Mouse (Mus musculus) kidney, postnatal 10 days (tissue): ENCODE measurements around the gene Wdr6.

ENCODE experiments used
- DNase-seq: peaks from one replicate; pipeline ENCODE4 v3.0.0; 2021; ENCODE audit warnings: mixed read lengths

Wdr6 gene

DNA sequence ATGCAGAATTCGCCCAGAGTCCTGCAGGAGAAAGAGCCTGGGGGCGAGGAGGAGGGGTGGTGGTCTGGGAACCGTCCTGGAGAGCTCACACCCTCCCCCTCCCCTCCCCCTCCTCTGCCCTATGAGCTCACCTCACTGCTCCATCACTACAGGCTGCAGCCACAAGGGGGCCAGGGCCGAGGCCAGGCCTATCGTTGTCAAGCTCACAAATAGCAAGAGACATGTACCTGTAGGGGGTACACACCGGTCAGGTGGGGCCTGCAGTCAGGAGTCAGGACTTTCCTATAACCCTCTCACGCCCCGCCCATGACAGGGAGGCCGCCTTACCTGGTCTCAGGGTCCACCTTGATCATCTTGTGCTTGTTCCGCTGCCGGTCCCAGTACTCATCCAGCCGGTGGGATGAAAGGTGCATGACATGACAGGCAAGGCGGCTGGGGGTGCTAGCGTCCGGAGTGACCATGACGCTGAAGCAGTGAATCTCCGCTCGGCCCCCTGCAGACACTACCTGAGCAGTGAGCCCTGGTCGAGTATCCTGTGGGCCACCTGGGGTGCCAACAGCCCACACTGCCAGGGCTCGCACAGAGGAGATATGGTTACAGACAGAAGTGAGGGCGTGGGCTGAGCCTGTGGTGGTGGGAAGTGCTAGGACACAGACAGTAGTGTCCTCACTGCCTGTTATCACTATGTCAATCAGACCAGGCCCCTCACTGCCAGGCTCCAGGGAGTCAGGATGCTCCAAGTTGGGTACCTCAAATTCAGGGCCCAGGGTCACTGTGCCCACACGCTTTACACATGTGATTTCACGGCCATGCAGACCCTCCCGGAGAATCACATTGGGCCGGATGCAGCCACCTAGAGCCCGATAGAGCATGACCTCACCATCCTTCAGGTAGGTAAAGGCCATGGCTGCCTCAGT, 4.5 kb downstream of the Wdr6 start:
- peak; percentile 84 for DNase-seq

DNA sequence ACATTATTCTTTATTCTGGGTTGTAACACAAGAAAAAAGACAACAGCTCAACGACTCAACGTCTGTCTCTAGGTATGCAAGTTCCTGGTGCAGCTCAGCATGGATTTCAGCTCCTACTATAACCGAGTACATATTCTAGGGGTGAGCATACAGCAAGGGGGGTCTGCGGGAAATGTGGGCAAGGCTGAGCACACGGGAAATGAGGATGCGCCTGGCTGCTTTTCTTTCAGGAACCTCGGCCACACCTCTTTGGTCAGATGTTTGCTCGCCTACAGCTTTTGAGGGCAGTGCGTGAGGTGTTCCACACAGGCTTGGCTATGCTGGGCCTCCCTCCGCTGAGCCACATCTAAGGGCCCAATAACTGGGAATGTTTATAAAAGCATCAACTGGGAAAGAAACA, 6.2 kb downstream of the Wdr6 start:
- no peak for DNase-seq

- DNase-seq: no peak
These were observed 7.1 kb downstream of the Wdr6 start for GRCm38 (mm10) chr9:108571401-108571973.

GRCm38 (mm10) chr9:108570207-108570896, 8.2 kb downstream of the Wdr6 start:
- peak; percentile 93 for DNase-seq

DNA sequence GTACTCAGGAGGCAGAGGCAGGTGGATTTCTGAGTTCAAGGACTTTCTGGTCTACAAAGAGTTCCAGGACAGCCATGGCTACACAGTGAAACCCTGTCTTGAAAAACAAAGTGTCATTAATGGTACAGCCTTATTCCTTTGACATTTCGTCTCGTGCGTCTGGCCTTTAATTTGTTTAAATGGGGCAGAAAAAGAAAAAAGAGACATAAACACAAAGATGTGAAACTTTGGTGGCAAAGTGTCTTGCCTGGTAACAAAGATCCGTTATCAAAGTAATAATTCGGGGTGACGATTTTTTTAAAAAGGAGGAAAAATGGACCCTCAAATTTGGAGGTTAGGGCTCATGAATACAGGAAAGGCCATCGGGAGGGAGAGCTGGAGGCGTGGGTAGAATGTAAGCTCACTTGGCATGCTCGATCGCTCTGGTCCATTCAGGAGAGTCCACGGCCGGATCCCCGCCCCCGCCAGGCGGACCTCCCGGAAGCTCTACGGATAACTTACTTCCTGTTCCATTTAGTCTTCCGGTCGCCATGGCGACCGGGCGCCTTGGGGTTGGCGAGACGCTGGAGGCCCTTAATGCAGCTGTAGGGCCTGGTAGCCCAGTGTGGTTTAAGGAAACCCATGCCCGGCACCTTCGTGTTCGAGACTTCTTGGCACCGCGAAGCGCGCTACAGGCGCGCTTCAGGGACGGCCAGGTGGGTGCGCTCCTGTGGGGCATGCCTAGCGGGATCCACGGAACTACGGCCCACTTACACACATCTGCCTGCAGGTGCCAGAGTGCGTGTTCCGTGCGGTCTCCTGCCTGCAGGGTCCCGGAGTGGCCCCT, 8.9 kb downstream of the Wdr6 start, which contains the start of gene Dalrd3:
Dalrd3 (plus strand) TSS at position 506 of the 826 bp plus-strand sequence.
- DNase-seq: peak; percentile 96

DNA sequence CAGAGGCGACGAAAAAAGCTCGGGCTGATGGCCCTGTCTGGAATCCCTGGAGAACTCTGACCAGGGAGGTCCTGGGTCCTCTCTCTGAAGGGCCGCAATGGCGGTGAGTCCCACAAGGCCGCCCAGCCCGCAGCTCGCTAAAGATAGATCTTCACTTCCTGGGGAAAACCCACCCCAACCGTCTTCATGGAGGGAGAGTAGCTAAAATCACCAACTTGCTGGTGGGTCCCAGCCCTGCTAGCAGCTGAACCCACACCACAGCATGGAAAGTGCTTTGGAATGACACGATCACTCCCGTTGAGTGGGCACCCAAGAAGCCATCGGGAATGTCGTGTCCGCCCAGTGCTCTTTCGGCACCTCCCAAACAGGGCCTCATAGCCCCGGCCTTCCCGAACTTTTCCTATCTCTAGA, 10.0 kb downstream of the Wdr6 start:
- peak; percentile 29 for DNase-seq

- peak; percentile 48 for DNase-seq
These were observed 10.6 kb downstream of the Wdr6 start for GRCm38 (mm10) chr9:108567931-108568419.

DNA sequence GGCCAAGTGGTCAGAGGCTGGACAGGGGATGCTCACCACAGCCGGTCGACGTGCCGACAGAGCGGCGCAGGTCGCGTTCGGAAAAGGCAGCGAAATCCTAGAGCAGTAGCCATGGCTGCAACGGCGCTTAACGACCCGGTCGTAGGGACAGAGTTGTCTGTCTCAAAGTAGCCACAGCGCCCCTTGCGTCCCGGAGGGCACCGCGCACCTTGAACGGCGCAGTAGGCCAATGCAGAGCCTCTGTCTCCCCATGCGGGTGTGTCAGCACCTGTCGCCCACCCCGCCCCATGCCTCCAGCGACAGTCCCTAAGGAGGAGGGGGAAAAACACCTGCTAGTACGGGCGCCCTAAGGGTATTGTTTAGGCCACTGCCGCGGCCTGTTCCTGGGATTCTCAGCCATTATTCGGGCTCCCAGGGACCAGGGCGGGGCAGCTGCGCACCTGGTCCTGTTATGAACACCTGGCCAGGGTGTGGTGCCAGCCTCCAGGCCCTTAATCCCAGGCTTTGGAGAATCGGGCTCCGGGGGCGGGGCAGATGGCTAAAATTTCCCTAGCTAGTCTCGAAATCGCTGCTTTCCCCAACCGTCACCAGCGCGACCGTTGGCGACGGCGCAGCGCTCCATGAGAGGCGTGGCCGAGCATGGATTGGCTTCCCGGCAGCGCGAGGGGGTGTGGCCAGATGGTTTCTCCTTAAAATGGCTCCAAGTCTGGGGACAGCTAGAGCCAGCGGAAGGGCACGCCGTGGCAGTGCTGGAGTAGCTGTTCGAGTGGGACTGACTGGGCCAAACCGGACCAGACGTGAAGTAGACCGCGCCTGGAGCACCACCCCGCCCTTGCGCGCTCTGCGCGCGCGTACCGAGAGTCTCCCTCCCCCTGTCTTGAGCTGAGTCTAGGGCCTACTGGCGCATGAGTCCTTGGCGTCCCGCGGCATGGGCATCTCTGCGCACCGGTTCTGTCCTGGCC, 11.4 kb downstream of the Wdr6 start, which contains the start of gene Ndufaf3:
Ndufaf3 (minus strand) TSS at position 620 of the 962 bp plus-strand sequence.
- peak; percentile 98 for DNase-seq

- DNase-seq: no peak
These were observed 12.4 kb downstream of the Wdr6 start for GRCm38 (mm10) chr9:108565881-108566814.

GRCm38 (mm10) chr9:108564131-108564530, 14.4 kb downstream of the Wdr6 start:
- no peak for DNase-seq

DNA sequence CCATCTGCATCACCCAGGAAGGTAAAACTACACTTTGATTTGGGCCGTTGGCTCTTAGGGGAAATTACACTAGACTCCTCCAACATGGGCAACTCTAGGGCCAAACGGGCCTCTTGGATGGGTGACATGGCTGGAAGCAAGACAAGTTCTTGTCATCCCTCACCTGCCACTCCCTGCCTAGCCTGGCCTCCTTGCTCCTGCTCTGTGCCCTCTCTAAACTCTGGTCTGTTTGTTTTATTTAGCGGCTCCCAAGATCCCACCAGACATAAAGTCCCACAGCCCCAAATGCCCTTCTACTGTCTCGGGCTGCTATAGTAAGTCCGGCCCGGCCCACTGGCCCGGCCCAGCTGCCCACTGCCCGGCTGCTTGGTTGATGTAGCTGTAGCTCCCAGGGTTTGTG, 14.9 kb downstream of the Wdr6 start:
- no peak for DNase-seq

- peak; percentile 98 for DNase-seq
These were observed 18.2 kb downstream of the Wdr6 start, which contains the start of gene Impdh2 for GRCm38 (mm10) chr9:108560227-108560841. Impdh2 (plus strand) TSS chr9:108560286.

GRCm38 (mm10) chr9:108559169-108559568, 19.4 kb downstream of the Wdr6 start:
- DNase-seq: no peak

DNA sequence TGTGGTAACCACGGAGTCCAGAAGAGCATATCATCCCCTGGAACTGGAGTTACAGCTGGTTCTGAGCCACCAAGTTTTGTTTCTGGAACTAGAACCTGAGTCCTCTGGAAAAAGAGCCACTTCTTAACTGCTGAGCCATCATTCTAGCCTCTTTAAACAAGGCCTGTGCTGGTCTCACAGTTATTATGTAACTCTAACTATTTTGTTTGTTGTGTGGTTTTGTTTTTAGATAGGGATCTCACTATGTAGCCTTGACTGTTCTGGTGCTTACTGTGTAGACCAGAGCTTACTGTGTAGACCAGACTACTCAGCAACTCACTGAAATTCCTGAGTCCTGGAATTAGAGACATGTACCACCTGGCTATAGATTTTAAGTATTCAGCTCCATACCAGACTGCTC, 31.7 kb downstream of the Wdr6 start:
- DNase-seq: no peak

DNA sequence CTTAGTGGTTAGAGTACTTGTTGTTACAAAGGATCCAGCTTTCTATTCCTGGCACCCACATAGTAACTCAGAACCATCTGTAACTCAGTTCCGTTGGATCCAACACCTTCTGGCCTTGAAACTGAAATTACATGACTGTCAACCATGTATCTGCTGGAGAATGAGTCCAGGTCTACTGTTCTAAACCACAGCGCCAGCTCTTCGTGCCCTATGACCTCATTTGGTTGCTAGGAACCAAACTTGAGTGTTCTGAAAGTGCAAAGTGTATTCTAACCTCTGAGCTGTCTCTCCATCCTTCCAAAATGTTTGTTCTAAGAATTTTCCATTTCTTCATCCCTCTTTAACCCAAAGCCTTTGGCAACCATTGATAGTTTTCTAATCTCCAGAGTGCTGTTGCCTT, 32.6 kb downstream of the Wdr6 start:
- no peak for DNase-seq

GRCm38 (mm10) chr9:108540846-108541245, 37.7 kb downstream of the Wdr6 start:
- DNase-seq: no peak

- no peak for DNase-seq
These were observed 47.0 kb downstream of the Wdr6 start for GRCm38 (mm10) chr9:108531496-108531895.

DNA sequence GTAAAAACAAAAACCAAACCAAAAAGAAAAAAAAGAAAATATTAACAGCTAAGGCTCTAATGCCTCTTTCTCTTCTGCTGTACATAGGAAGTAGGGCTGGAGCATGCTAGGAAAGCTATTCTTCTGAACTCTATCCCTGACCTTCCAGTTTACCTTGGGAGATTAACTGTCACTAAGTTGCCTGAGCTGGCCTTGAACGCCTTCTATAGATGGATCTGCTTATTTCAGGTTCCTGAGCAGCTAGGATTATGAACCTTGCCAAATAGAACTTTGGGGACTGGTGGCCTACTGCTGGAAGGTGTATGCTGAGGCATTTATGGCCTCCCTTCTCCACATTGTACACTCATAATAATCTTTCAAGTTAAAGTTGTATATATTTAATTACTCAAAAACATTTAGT, 47.6 kb downstream of the Wdr6 start:
- DNase-seq: no peak

DNA sequence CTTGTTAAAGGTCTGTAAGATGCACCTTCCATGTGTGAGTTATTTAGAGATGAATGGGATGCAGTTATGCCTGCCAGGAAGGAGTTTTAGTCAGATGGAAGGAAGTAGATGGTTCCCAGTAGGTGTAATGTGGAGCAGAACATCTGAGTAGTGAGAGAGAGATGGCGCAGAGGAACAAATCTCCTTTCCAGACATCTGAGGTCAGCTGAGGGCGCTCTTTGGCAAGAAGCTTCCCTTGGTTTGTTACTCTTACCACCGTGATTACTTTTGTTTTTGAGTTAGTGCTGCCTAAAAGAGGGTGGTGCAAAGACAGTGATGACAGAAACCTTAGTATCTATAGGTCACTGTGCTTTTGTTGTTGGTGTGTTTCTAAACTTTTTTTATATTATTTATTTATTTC, 53.1 kb downstream of the Wdr6 start:
- DNase-seq: no peak
